Mouse (Mus musculus) lung, adult 2 months (tissue): ENCODE data around the gene Cd200r4.

ENCODE experiments used
- CTCF ChIP-seq: fragments of 200-500 bp; IDR thresholded peaks from 2 replicates; pipeline ENCODE4 v1.5.1; 2011; ENCODE audit warnings: mild to moderate bottlenecking, low read length, control low read depth; ENCODE audit not compliant: insufficient read depth
- POLR2A ChIP-seq: fragments of 200-500 bp; IDR thresholded peaks from 2 replicates; pipeline ENCODE4 v1.6.1; 2011; ENCODE audit warnings: low read depth, mild to moderate bottlenecking, control low read depth, low read length, borderline replicate concordance; ENCODE audit errors: extremely low read depth

GRCm38 (mm10) chr16:44818010-44818409 is 6.5 kb downstream of the Cd200r4 start:
- TF ChIP-seq CTCF: no peak
- no peak for TF ChIP-seq POLR2A
